Mouse (Mus musculus) heart, embryonic 13.5 days (tissue): ENCODE data around the gene Cox20. TPM values are rescaled to one million over a fixed set of nuclear protein-coding genes. Genes with fewer than 3 reads are reported as not detected.
"Not testable (repeated sequence)": the region's sequence is repeated elsewhere in the genome, so short reads cannot be mapped to it uniquely, and the experiment has no call there.

ENCODE experiments used
- ATAC-seq: fragments of 200-750 bp; cut with Nextera tagmentation; 2 replicates; pipeline ENCODE4 v1.8.0; 2017; ENCODE audit warnings: moderate TSS enrichment; ENCODE audit not compliant: insufficient number of reproducible peaks, low FRiP score, low TSS enrichment; ENCODE audit errors: extremely low read depth
- H3K27ac ChIP-seq: fragments of 300-500 bp; sonication (generic); replicated peaks from 2 replicates; pipeline ENCODE4 v1.5.1; 2015; ENCODE audit warnings: moderate library complexity, mild to moderate bottlenecking, inconsistent platforms
- H3K27me3 ChIP-seq: fragments of 300-500 bp; sonication (generic); replicated peaks from 2 replicates; pipeline ENCODE4 v1.6.1; 2015; ENCODE audit warnings: mild to moderate bottlenecking, inconsistent platforms
- H3K36me3 ChIP-seq: fragments of 300-500 bp; sonication (generic); 2 replicates; pipeline ENCODE4 v1.6.1; 2015; ENCODE audit warnings: mild to moderate bottlenecking, inconsistent platforms
- H3K4me1 ChIP-seq: fragments of 300-500 bp; sonication (generic); 2 replicates; pipeline ENCODE4 v1.6.1; 2015; ENCODE audit warnings: inconsistent platforms
- H3K4me2 ChIP-seq: fragments of 300-500 bp; sonication (generic); 2 replicates; pipeline ENCODE4 v1.6.1; 2015; ENCODE audit warnings: inconsistent platforms, mild to moderate bottlenecking, moderate library complexity
- H3K4me3 ChIP-seq: fragments of 300-500 bp; sonication (generic); 2 replicates; pipeline ENCODE4 v1.5.1; 2015; ENCODE audit warnings: moderate library complexity, mild to moderate bottlenecking, inconsistent platforms
- H3K9ac ChIP-seq: fragments of 300-500 bp; sonication (generic); 2 replicates; pipeline ENCODE4 v1.6.1; 2015; ENCODE audit warnings: inconsistent platforms, mild to moderate bottlenecking, moderate library complexity
- H3K9me3 ChIP-seq: fragments of 300-500 bp; sonication (generic); 2 replicates; pipeline ENCODE4 v1.6.1; 2016; ENCODE audit warnings: inconsistent platforms
- WGBS: fragments of 180-500 bp; shearing (Covaris S2); methylation state at CpG from one replicate; pipeline ENCODE4 v1.1.7; 2015; ENCODE audit warnings: mixed read lengths; 5-methylcytosine and 5-hydroxymethylcytosine counted together
- polyA plus RNA-seq: library from polyadenylated mRNA; unstranded; fragments of >200 nt; fragmentation: Nextera tagmentation; extraction: Ambion mirVana; gene quantifications from 2 replicates; pipeline ENCODE4 v1.2.1, GENCODE M21; 2015

The Cox20 gene
- polyA plus RNA-seq, result 197 and 213 TPM in 2 replicates

DNA sequence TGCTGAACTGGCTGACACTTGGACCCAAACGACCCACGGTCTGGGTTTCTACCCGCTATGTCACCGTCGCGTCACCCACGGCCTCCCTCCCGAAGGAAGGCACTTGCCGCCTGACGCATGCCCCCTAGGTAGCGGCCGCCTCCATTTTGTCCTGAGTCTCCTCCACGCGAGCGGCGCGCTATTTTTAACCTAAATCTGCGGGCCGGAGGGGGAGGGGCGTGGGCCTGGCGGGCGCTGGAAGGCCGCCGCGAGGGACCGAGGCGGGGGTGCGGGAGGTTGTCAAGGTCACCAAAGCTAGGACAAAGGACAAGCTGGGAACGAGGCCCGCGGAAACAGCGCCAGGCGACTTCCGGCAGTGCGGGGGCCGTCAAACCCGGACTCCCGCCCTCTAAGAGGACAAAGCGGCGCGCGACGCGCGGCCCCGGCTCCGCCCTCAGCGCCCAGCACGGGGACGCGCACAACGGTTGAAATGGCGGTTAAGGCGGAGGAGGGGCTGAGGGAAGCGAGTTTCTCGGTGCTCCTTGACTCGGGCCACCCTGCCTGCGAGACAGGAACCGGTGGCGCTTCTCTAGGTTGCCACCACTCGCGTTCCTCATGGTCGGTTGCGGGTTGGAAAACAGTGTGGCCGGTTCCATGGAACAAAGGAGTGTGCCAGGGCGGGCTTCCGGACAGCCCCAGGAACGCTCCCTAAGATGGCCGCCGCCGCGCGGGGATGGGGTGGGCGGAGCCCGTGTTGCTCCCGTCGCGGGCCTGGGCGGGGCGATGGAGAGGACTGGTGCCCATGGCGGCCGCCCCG lies at the start of gene Cox20:
Cox20 (plus strand) TSS at position 742 of the 796 bp plus-strand sequence.
- Histone ChIP-seq H3K4me3 (peak within 1 kb of the TSS; percentile 77), H3K27ac (peak within 1 kb of the TSS; percentile 100), H3K9me3 (no peaks in the 10 kb centered on the region), H3K4me2 (peak within 1 kb of the TSS; percentile 88), H3K4me1 (peaks cover 45% of the 10 kb centered on the region), H3K9ac (peak within 1 kb of the TSS; percentile 96), H3K36me3 (peaks cover 34% of the 10 kb centered on the region), H3K27me3 (no peaks in the 10 kb centered on the region)
- WGBS, result under 1% methylated on average over 83 of the region's 83 CpGs
- ATAC-seq, result peak; percentile 91

DNA sequence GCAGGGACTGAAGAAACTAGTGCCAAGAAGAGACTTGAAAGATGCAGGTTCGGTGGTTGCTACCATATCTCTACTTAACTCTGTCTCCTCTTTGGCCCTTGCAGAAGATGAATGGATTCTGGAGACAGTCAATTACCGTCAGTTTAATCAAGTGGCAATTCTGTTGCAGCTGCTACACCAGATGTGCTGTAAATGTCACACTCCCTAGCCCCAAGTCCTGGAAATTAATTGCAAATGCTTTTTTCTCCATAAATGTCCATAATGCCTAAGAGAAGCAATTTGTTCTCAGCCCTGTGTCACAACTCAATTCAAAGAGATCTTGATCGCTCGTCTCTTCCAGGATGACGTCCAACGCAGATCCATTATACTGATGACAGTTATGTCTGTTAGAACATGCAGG lies 48.3 kb upstream of the Cox20 start:
- H3K27me3 ChIP-seq, result no peaks in the 10 kb centered on the region
- 78% methylated on average over 6 of the region's 6 CpGs for WGBS
- no peak for ATAC-seq
- no peak overlapping the region for H3K9ac ChIP-seq
- no peak overlapping the region for H3K27ac ChIP-seq
- H3K9me3 ChIP-seq, result peaks cover 3% of the 10 kb centered on the region; the same call in 1 of the 2 replicates
- peaks cover 5% of the 10 kb centered on the region; the same call in 1 of the 2 replicates for H3K4me1 ChIP-seq
- no peak overlapping the region for H3K4me2 ChIP-seq
- no peaks in the 10 kb centered on the region for H3K36me3 ChIP-seq
- H3K4me3 ChIP-seq, result no peak overlapping the region

DNA sequence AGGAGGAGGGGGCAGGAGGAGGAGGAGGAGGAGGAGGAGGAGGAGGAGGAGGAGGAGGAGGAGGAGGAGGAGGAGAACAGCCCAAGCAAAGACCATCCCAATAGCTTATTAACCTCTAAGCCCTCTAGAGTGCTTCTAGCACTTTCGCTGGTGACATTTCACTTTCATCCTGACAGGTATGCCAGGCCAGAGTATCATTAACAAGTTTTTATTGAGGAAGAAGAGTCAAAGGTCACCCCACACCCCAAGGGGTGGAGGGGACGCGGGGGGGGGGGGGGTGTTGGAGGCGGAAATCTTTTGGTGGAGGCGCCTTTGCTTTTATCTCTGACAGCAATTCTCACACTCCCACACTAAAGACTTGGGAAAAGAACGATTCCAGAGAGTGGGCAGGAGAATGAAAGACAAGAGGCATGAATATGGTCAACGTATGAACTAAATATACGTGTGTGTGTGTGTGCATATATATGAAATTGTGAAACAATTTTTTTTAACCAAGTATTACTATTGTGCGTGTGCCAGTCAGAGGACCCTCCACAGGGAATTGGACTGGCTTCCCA lies 43.7 kb upstream of the Cox20 start:
- peak overlapping the region; percentile 89 for H3K4me2 ChIP-seq
- H3K4me1 ChIP-seq, result peaks cover 11% of the 10 kb centered on the region; the same call in 1 of the 2 replicates
- WGBS, result 44% methylated on average over 9 of the region's 9 CpGs
- peaks cover 3% of the 10 kb centered on the region; the same call in 1 of the 2 replicates for H3K9me3 ChIP-seq
- H3K27me3 ChIP-seq, result 0 out of 2 replicates have a peak, but pooled peaks cover 6% of the 10 kb centered on the region
- H3K4me3 ChIP-seq, result peak overlapping the region; percentile 63
- H3K27ac ChIP-seq, result no peak overlapping the region
- peak overlapping the region; percentile 87 for H3K9ac ChIP-seq
- ATAC-seq, result no peak
- no peaks in the 10 kb centered on the region for H3K36me3 ChIP-seq

DNA sequence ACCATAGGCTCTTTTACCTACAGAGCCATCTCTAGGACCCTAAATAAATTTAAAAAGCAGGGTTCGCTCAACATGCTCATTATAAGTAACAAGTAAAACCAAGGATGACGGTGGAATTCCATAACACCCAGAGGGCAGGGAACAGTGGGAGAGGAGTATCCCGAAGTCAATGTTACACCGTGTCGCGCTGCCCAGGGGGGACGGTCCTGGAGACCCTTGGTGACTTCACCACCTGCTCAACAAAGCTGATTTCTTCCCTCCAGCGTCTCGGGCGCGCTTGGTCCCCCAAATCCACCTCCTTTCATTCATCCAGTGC lies 43.2 kb upstream of the Cox20 start:
- Histone ChIP-seq H3K36me3 (no peaks in the 10 kb centered on the region), H3K4me3 (peak overlapping the region; percentile 63), H3K27me3 (0 out of 2 replicates have a peak, but pooled peaks cover 6% of the 10 kb centered on the region), H3K9ac (peak overlapping the region; percentile 87), H3K9me3 (peaks cover 3% of the 10 kb centered on the region; the same call in 1 of the 2 replicates), H3K4me1 (peaks cover 11% of the 10 kb centered on the region; the same call in 1 of the 2 replicates), H3K4me2 (peak overlapping the region; percentile 89), H3K27ac (peak overlapping the region; percentile 40)
- ATAC-seq, result no peak
- 6% methylated on average over 11 of the region's 11 CpGs for WGBS

DNA sequence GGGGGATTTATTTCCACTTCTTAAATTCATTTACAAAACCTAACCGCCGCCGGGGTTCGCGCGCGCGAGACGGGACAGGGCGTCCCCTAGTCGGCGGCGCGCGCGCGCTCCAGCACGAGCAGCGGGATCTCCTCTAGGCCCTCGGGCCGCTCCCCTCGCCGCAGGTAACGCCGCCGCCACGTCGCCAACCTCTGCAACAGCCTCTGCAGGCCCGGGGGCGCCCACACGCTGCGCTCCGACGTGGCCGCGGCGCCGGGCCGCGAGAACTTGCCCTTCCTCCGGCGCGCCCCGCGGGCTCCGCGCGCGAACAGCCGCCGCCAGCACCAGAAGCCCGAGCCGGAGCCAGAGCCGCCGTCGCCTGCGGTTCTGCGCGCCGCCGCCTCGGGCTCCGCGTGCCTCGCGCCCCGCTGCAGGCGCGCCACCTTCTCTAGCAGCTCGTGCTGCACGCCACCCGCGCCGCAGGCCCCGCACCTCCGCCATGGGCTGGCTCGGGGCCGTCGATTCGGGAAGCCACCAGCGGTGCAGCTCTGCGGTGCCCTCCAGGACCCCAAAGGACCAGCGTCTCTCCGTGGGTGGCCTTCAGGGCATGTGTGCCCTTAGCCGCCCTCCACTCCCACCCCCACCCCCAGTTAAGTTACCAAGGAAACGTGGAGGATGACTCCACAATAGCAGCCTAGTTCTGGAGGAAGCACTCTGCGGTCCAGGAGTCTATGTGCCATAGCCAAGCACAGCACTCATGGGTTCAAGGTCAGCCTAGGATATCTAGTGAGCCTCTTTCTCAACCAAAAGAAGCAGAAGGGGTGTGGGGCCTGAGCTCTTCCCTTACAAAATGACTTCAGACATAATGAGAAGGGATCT lies 42.6 kb upstream of the Cox20 start:
- 0 out of 2 replicates have a peak, but pooled peaks cover 6% of the 10 kb centered on the region for H3K27me3 ChIP-seq
- H3K4me3 ChIP-seq, result peak overlapping the region; percentile 63
- peak overlapping the region; percentile 87 for H3K9ac ChIP-seq
- peak overlapping the region; percentile 89 for H3K4me2 ChIP-seq
- 1% methylated on average over 80 of the region's 87 CpGs for WGBS
- H3K27ac ChIP-seq, result peak overlapping the region; percentile 40
- peaks cover 3% of the 10 kb centered on the region; the same call in 1 of the 2 replicates for H3K9me3 ChIP-seq
- ATAC-seq, result peak; percentile 44
- H3K4me1 ChIP-seq, result peaks cover 11% of the 10 kb centered on the region; the same call in 1 of the 2 replicates
- no peaks in the 10 kb centered on the region for H3K36me3 ChIP-seq

DNA sequence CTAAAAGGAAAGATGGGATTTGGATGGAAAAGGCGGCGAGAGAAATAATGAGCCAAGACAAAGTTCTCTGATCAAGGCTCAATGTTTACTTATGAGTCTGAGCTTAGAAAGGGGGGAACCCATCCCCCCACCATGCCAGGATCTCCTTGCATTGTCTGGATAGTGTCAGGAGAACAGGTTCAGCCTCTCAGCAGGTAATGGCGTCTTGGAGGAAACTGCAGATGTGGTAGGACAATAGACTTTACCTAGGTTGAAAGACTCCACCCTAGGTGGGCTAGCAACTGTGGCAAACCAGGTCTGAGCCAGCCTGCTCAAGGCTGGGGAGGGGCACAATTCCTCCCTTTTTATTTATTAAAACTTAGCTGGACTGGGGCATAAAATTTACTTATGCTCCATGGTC lies 35.6 kb upstream of the Cox20 start:
- 80% methylated on average over 3 of the region's 3 CpGs for WGBS
- not testable (repeated sequence) for H3K27ac ChIP-seq

DNA sequence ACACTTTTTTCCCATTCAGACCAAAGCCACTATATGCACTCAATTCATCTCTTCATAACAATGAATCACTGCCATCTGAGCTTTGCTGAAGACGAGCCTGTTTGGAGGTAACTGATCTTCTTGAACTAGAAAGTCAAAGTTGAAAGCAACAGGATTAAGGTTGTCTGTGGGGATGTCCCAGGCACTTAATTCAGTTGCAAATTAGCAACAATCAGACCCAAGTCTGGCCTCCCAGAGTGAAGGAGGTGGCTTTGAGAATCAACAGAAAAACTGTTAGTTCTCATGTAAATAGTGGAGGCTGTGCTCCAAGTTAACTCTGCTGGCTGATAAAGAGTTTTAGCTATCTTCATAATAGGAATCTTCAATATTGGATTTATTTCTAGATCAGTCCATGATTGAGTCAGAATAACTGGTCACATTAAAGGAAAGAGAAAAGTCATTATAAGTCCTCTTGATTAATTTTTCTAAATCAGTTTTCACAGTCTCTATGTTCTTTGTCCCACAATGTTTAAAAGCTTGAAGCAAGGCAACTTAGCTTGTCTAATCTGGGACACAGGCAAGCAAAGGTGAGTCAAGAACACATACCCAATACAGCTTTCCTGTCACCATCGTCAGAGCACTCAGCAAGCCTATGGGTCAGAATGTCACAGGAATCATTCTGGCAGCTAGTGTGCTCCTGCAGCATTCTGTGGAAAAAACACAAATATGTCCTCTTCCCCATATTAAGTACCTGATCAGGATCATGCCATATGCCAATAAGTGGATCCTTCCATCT lies 34.8 kb upstream of the Cox20 start:
- Histone ChIP-seq H3K4me2 (no peak overlapping the region), H3K27me3 (no peaks in the 10 kb centered on the region), H3K4me1 (no peaks in the 10 kb centered on the region), H3K4me3 (no peak overlapping the region), H3K36me3 (no peaks in the 10 kb centered on the region), H3K27ac (no peak overlapping the region), H3K9me3 (peaks cover 7% of the 10 kb centered on the region; the same call in 1 of the 2 replicates), H3K9ac (no peak overlapping the region)
- no peak for ATAC-seq
- 67% methylated on average over 2 of the region's 2 CpGs for WGBS

More for the DNA sequence above, 35.6 kb upstream of the Cox20 start:
- H3K36me3 ChIP-seq, ATAC-seq, H3K4me3 ChIP-seq, H3K4me1 ChIP-seq, H3K27me3 ChIP-seq, H3K4me2 ChIP-seq, H3K9ac ChIP-seq, H3K9me3 ChIP-seq: not testable (repeated sequence)

DNA sequence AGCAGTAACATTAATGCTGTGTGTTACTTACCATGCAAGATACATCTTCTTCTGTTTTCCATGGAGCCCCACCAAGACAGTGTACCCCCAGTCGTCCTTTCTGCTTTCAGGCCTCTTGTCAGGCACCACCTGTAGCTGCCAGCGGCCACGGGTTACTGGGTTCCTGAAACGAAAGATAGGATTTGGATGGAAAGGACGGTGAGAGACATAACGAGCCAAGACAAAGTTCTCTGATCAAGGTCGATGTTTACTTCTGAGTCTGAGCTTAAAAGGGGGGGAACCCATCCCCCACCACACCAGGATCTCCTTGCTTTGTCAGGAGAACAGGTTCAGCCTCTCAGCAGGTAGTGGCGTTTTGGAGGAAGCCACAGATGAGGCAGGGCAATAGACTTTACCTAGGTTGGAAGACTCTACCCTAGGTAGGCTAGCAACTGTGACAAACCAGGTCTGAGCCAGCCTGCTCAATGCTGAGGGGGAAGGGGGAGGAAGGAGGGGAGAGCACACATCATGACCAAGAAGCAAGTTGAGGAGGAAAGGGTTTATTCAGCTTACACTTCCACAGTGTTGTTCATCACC lies 31.2 kb upstream of the Cox20 start:
- ATAC-seq, result no peak
- Histone ChIP-seq H3K4me3 (no peak overlapping the region), H3K27me3 (no peaks in the 10 kb centered on the region), H3K4me1 (no peaks in the 10 kb centered on the region), H3K9ac (no peak overlapping the region), H3K9me3 (peaks cover 7% of the 10 kb centered on the region; the same call in 1 of the 2 replicates), H3K27ac (no peak overlapping the region), H3K4me2 (no peak overlapping the region), H3K36me3 (no peaks in the 10 kb centered on the region)
- 45% methylated on average over 8 of the region's 8 CpGs for WGBS

DNA sequence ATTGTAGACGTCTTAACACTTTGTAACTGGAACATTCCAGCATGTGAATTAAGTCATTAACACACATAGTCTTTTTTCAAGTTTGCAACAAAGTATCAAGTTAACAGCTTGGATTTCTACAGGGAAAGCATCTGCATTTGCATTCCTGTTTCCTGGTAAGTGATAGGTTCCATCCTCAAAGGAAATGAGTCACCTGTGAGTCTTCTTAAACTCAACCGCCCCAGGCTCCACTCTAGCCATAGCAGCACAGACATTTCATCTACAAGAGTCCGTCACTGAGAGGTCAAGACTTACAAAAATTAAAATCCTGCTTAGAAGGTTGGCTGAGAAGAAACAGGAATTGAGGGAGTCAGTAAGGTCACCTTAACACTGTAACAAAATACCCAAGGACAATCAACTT lies 27.2 kb upstream of the Cox20 start:
- Histone ChIP-seq H3K27me3 (no peaks in the 10 kb centered on the region), H3K4me3 (no peak overlapping the region), H3K4me1 (no peaks in the 10 kb centered on the region), H3K4me2 (no peak overlapping the region), H3K27ac (no peak overlapping the region), H3K36me3 (no peaks in the 10 kb centered on the region), H3K9me3 (no peaks in the 10 kb centered on the region), H3K9ac (no peak overlapping the region)
- WGBS, result 72% methylated on average over 3 of the region's 3 CpGs
- no peak for ATAC-seq

DNA sequence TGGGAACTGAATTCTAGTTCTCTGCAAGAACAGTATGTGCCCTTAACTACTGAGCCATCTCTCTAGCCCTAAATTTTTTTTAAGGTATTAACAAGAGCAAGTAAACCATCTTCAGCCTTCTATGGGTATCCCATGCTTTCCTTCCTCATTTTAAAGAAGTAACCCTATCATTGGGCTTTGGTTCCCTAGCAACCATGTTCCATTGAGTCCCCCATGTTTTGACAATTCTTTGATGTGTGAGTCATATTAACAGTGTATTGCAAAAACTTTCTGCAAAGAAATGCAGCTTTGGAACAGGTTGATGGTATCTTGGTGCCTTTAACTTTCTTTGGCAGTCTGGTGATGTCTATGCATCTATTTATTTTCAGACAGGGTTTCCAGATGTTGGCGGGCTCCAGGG lies 24.9 kb upstream of the Cox20 start:
- Histone ChIP-seq H3K36me3 (no peaks in the 10 kb centered on the region), H3K27ac (no peak overlapping the region), H3K4me1 (no peaks in the 10 kb centered on the region), H3K4me2 (no peak overlapping the region), H3K9me3 (no peaks in the 10 kb centered on the region), H3K27me3 (no peaks in the 10 kb centered on the region), H3K9ac (no peak overlapping the region), H3K4me3 (no peak overlapping the region)
- no peak for ATAC-seq
- WGBS, result 78% methylated on average over 1 of the region's 1 CpGs
